Mouse (Mus musculus): ENCODE measurements at regions not wholly inside any gene's neighbourhood (a gene's known extent, or its start where the extent isn't known, plus 50 kb on each side); places are given as distances from the start of the nearest gene placed in this dataset.

GRCm38 (mm10) chr16:39390626-39391025, 498.2 kb downstream of the Igsf11 start:
- TF ChIP-seq POLR2A (IDR thresholded peaks at IDR 0.05; ENCODE audit: insufficient read depth, low read length) (no peak), CTCF (IDR thresholded peaks at IDR 0.05; ENCODE audit: low read depth, low read length) (no peak)
